Mouse (Mus musculus) spleen, adult 2 months (tissue): ENCODE data around the gene Mybpc2.

Experiments used
- CTCF ChIP-seq: fragments of 200-500 bp; IDR thresholded peaks from 2 replicates; pipeline ENCODE4 v1.5.1; 2011; ENCODE audit warnings: mild to moderate bottlenecking, inconsistent platforms; ENCODE audit not compliant: insufficient read depth, insufficient read length, insufficient replicate concordance; ENCODE audit errors: extremely low read depth
- POLR2A ChIP-seq: fragments of 200-500 bp; IDR thresholded peaks from 2 replicates; pipeline ENCODE4 v1.6.1; 2011; ENCODE audit warnings: low read depth, low read length, inconsistent platforms

DNA sequence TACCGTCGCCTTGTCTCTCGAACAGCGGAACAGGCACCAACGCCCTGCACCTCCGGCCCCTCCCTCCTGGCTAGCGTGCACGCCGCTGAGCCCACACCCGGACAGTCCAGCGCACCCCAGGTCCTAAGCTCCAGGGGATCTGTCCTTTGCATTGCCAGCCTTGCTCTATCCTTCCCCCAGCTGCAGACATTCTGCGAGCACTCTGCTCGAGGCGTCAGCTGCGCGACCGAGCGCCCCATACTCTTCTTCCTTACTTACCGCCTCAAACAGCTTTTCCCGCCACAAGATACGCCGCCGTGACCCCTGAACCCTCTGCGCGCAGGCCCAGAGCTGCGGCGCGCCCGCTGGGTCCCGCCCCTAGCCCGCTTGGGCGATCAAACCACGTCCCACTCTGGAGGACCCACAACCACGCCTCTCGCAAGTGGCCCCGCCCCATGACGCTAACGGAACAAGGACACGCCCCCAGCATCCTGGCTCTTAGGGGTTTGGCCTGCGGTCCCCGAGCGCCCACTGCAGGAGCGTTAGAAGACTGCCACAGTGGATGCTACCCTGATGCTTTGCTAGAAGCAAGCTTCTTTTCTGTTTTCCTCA is 24.1 kb upstream of the Mybpc2 start, which contains the start of gene Pold1:
- peak; percentile 96 for TF ChIP-seq CTCF
- TF ChIP-seq POLR2A = 0 out of 2 replicates have a peak, but pooled peaks have one; percentile 28
